Mouse (Mus musculus): Measurements from ENCODE around the gene Rcn3.

The Rcn3 gene

DNA sequence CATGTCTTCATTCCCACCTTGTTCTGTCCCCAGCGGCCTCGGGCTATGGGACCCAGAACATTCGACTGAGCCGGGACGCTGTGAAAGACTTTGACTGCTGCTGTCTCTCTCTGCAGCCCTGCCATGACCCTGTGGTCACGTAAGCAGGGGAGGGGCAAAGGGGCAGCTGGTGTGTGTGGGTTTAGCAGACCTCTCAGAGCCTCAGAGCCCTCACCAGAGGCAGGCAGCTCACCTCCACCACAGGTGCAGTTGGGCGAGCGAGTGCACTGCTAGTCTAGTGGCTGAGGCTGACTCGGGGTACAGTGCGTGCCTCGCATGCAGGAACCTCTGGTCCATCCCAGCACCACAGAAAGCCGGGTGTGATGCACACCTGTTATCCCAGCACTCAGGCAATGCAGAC is 18.1 kb downstream of the Rcn3 start:
- no peak for DNase-seq (ENCODE audit: low read depth)

- no peak for DNase-seq (ENCODE audit: low read depth)
Observed at GRCm38 (mm10) chr7:45073171-45073707, 18.8 kb downstream of the Rcn3 start.

DNA sequence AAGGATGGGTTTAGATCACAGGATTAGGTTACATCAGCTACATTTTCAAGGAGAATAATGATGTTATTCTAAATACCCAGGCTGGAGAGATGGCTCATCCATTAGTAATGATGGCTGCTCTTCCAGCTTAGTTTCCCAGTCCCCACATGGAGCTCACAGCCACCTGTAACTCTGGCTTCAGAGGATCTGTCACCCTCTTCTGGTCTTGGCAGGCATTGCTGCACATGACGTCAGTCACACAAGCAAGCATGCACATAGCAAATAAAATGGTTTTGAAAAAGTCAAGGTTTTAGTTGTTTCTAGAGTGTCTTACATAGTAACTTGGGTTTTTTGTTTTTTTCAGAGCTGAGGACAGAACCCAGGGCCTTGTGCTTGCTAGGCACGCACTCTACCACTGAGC is 19.8 kb downstream of the Rcn3 start:
- no peak for DNase-seq (ENCODE audit: low read depth)

DNA sequence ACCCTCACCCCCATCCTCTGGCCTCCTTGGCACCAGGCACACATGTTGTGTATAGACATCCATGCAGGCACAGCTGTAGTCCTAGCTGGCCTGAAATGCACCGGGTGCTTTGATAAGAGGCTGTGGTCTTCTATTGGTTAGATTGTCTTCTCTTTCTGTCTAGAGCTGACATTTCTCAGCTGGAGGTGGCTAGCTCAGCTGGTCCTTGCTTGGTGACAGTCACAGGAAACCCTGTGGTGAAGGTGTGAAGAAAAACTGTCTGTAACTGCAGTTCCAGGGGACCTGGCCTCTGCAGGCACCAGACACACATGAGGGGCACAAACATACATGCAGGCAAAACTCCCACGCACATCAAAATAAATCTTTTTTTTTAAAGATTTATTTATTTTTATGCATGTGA is 22.4 kb downstream of the Rcn3 start:
- no peak for DNase-seq (ENCODE audit: low read depth)

- DNase-seq (ENCODE audit: low read depth): no peak
Observed at GRCm38 (mm10) chr7:45068000-45068318, 24.1 kb downstream of the Rcn3 start.

GRCm38 (mm10) chr7:45067190-45067999 is 24.6 kb downstream of the Rcn3 start:
- DNase-seq (ENCODE audit: low read depth): no peak

- peak; percentile 100 for DNase-seq (ENCODE audit: low read depth)
Observed at GRCm38 (mm10) chr7:45062239-45062835, 29.7 kb downstream of the Rcn3 start, which contains the start of the genes Nosip and Prrg2. Nosip (plus strand) TSS chr7:45062429. Prrg2 (minus strand) TSS chr7:45062677.

GRCm38 (mm10) chr7:45061532-45062075 is 30.4 kb downstream of the Rcn3 start:
- DNase-seq (ENCODE audit: low read depth): no peak

DNA sequence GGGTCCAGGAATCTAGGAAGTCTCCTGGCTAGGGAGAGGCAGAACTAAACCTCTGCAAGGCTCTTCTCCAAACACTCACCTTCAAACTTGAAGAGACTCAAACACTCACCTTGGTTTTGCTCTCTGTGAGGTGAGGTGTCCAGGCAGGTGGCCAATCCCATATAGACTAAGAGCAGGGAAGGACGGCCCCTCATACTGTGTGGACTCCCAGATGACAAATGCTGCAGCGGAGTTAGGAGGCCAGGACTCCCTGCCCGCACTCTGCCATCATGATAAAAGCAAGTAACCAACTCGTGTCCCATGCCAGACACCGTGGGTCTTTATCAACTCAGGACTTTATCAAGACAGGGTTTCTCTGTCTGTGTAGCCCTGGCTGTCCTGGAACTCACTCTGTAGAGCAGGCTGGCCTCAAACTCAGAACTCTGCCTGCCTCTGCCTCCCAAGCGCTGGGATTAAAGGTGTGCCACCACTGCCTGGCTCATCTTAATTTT is 31.3 kb downstream of the Rcn3 start:
- DNase-seq (ENCODE audit: low read depth): no peak

- DNase-seq (ENCODE audit: low read depth): no peak
Observed at GRCm38 (mm10) chr7:45058607-45059571, 33.1 kb downstream of the Rcn3 start.

- DNase-seq (ENCODE audit: low read depth): no peak
Observed at GRCm38 (mm10) chr7:45056972-45057348, 35.1 kb downstream of the Rcn3 start.

DNA sequence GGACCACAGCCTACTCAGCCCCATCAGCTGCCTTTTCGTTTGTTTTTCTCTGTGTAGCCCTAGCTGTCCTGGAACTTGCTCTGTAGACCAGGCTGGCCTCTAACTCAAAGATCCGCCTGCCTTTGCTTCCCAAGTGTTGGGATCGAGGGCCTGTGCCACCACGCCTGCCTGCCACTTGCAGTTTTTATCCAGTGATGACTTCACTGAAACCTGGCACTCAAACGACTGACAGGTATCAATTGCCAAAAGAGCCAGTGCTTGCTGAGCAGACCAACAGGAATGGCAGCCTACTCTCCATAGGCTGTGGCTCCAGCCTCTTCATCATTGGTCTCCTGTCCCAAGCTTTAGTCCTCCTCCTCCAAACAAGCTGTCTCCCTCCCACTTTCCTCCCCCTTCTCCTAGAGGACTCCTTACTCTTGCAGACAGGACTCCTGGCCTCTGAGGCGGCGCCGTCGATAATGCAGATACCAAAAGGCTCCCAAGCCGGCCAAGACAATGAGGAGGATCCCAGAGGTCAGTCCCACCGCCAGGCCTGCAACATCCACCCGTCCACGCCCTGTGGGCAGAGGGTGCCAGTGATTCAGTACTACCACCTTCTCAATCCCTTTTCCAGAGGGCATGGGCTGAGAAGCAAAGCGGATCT is 35.6 kb downstream of the Rcn3 start:
- DNase-seq (ENCODE audit: low read depth): no peak

DNA sequence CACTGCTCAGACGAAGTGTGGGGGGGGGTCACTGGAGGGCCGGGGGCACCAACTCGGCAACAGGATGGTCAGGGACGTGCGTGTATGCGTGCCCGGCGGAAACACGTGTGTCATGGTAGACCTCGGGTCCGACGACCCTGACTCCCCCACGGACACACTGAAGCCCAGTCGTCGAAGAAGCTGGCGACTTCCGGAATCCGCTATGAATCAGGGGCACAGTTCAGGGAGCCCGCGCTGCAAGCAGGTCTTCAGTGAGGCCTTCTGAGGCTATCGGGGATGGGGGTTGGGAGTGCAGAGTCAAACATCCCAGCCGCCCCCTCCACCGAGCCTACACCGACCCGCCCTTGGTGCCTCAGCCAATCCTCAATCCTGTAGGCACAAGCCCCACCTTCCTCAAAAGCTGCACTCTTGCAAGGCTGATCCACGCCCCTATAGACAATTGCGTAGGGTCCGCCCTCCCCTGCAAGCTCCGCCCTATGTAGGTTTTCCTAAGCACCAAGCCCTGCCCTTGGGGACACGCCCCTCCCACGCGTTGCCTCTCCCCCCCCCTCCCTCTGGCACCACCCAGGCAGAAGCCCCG is 38.0 kb downstream of the Rcn3 start:
- peak; percentile 98 for DNase-seq (ENCODE audit: low read depth)

GRCm38 (mm10) chr7:45053117-45053930 is 38.7 kb downstream of the Rcn3 start:
- peak; percentile 49 for DNase-seq (ENCODE audit: low read depth)

DNA sequence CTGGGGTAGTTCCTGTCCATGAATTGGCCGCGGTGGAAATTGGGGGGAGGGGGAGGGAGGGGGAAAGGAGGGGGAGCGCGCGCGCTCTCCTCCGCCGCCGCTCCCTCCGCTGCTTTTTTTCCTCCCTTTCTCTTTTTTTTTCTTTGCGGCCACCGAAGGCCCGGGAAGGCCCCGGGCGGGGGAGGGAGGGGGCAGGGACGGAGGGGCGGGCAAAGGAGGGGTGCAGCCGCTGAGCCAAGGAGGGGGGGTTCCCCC is 39.2 kb downstream of the Rcn3 start, which contains the start of gene Prr12:
Gene Prr12 (minus strand): TSS at position 20 of the 255 bp plus-strand sequence.
- DNase-seq (ENCODE audit: low read depth): no peak

- peak; percentile 32 for DNase-seq (ENCODE audit: low read depth)
Observed at GRCm38 (mm10) chr7:45052181-45052861, 39.7 kb downstream of the Rcn3 start.

- DNase-seq (ENCODE audit: low read depth): peak; percentile 19
Observed at GRCm38 (mm10) chr7:45051601-45051974, 40.4 kb downstream of the Rcn3 start.

DNA sequence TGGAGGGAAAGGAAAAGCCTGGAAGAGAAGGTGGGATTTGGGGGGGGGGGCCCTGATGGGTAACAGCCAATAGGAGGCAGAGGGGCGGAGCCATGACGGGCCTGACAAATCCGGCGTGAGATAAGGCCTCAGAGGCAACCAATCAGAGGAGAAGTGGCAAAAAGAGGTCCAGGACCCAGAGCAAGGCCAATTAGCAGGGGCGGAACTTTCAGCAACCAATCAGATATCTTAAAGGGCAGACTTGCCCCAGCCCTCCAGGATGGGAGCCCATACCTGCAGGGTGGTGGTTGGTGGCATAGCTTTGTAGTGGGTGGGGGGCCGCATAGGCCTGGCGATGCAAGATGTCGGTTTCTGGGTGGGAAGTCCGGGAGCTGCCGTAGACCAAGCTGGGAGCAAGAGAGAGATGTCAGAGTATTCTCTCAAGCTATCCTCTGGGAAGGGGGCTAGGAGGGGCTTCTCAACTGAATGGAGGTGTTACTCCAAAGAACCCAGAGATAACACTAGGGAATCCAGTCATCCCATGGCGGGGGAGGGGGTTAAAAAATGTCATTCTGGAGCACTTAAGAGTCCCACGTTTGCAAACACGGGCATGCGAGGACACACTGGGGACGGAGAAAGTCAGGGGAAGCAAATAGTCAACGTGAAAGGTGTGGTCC is 40.9 kb downstream of the Rcn3 start:
- DNase-seq (ENCODE audit: low read depth): peak; percentile 76

Data from c-Kit-positive CD71-positive TER-119-negative erythroid progenitor cells, embryonic 14.5 days (primary cell).